Mouse (Mus musculus): Measurements from ENCODE around the gene Tmem9. TPM values are rescaled to one million over a fixed set of nuclear protein-coding genes. Genes with fewer than 3 reads are reported as not detected.

Gene Tmem9
- polyA plus RNA-seq (2015; fragmentation: Nextera tagmentation; extraction: Ambion mirVana) = 64.1 and 64.3 TPM in 2 replicates

GRCm38 (mm10) chr1:136007211-136008158, at the start of gene Tmem9:
Gene Tmem9, plus strand, starts transcription at chr1:136008150.

GRCm38 (mm10) chr1:136006292-136006748, 1.6 kb upstream of the Tmem9 start, which contains the start of gene Igfn1:
Gene Igfn1, minus strand, starts transcription at chr1:136006342.

GRCm38 (mm10) chr1:136050312-136051012, 42.5 kb downstream of the Tmem9 start, which contains the start of gene Ascl5:
Gene Ascl5, plus strand, starts transcription at chr1:136050804.

GRCm38 (mm10) chr1:136052547-136052946, 44.6 kb downstream of the Tmem9 start, which contains the start of gene Cacna1s:
Gene Cacna1s, plus strand, starts transcription at chr1:136052750.

Other genes starting within 250 kb of the Tmem9 start
- 142 and 144 TPM in 2 replicates for gene Phlda3, start 242.0 kb upstream of the Tmem9 start, polyA plus RNA-seq (2015; fragmentation: Nextera tagmentation; extraction: Ambion mirVana)
- gene Tnni1, start 228.7 kb upstream of the Tmem9 start, polyA plus RNA-seq (2015; fragmentation: Nextera tagmentation; extraction: Ambion mirVana) = 1.1 and 2.5 TPM in 2 replicates
- gene Lad1, start 189.6 kb upstream of the Tmem9 start, polyA plus RNA-seq (2015; fragmentation: Nextera tagmentation; extraction: Ambion mirVana) = 28.7 and 32.8 TPM in 2 replicates
- gene Tnnt2, start 171.8 kb upstream of the Tmem9 start, polyA plus RNA-seq (2015; fragmentation: Nextera tagmentation; extraction: Ambion mirVana) = 2,839 and 2,890 TPM in 2 replicates
- 1.3 and 1.5 TPM in 2 replicates for gene Pkp1, start 88.9 kb upstream of the Tmem9 start, polyA plus RNA-seq (2015; fragmentation: Nextera tagmentation; extraction: Ambion mirVana)
- not detected in 2 replicates for gene Igfn1, start 1.8 kb upstream of the Tmem9 start, polyA plus RNA-seq (2015; fragmentation: Nextera tagmentation; extraction: Ambion mirVana)
- not detected in 2 replicates for gene Ascl5, start 42.7 kb downstream of the Tmem9 start, polyA plus RNA-seq (2015; fragmentation: Nextera tagmentation; extraction: Ambion mirVana)
- not detected in 2 replicates for gene Cacna1s, start 44.6 kb downstream of the Tmem9 start, polyA plus RNA-seq (2015; fragmentation: Nextera tagmentation; extraction: Ambion mirVana)
- 0.53 and 0.59 TPM in 2 replicates for gene Kif21b, start 123.2 kb downstream of the Tmem9 start, polyA plus RNA-seq (2015; fragmentation: Nextera tagmentation; extraction: Ambion mirVana)
- gene Mroh3, start 204.7 kb downstream of the Tmem9 start, polyA plus RNA-seq (2015; fragmentation: Nextera tagmentation; extraction: Ambion mirVana) = 0.10 TPM in 1 of 2 replicates, not detected in the other
- gene Inava, start 226.1 kb downstream of the Tmem9 start, polyA plus RNA-seq (2015; fragmentation: Nextera tagmentation; extraction: Ambion mirVana) = 9.7 and 12.5 TPM in 2 replicates

All from urinary bladder, postnatal 0 days (tissue).